Mouse (Mus musculus) hindbrain, embryonic 14.5 days (tissue): ENCODE measurements around the gene Skap1. TPM values are rescaled to one million over a fixed set of nuclear protein-coding genes. Genes with fewer than 3 reads are reported as not detected.
"Not testable (repeated sequence)": the region's sequence is repeated elsewhere in the genome, so short reads cannot be mapped to it uniquely, and the experiment has no call there.

ENCODE experiments used
- ATAC-seq: fragments of 200-750 bp; cut with Nextera tagmentation; 2 replicates; pipeline ENCODE4 v1.8.0; 2017; ENCODE audit warnings: moderate number of reproducible peaks, mild to moderate bottlenecking, moderate TSS enrichment, moderate library complexity; ENCODE audit not compliant: low FRiP score
- DNase-seq: peaks from one replicate; pipeline ENCODE4 v3.0.0-alpha.2; 2015; ENCODE audit warnings: low spot score
- H3K27ac ChIP-seq: fragments of 300-500 bp; sonication (generic); 2 replicates; pipeline ENCODE4 v1.5.1; 2014; ENCODE audit warnings: mild to moderate bottlenecking, moderate library complexity
- H3K27me3 ChIP-seq: fragments of 300-500 bp; sonication (generic); 2 replicates; pipeline ENCODE4 v1.6.1; 2014; ENCODE audit warnings: mild to moderate bottlenecking, low read length, mixed read lengths; ENCODE audit not compliant: control insufficient read depth, insufficient read depth
- H3K36me3 ChIP-seq: fragments of 300-500 bp; sonication (generic); replicated peaks from 2 replicates; pipeline ENCODE4 v1.6.1; 2014; ENCODE audit not compliant: control insufficient read depth, insufficient read depth
- H3K4me1 ChIP-seq: fragments of 300-500 bp; sonication (generic); replicated peaks from 2 replicates; pipeline ENCODE4 v1.6.1; 2014; ENCODE audit warnings: antibody characterized with exemption, low read length, mixed read lengths; ENCODE audit not compliant: control insufficient read depth, insufficient read depth
- H3K4me2 ChIP-seq: fragments of 300-500 bp; sonication (generic); replicated peaks from 2 replicates; pipeline ENCODE4 v1.6.1; 2014; ENCODE audit warnings: mild to moderate bottlenecking, moderate library complexity
- H3K4me3 ChIP-seq: fragments of 300-500 bp; sonication (generic); replicated peaks from 2 replicates; pipeline ENCODE4 v1.5.1; 2014; ENCODE audit warnings: mild to moderate bottlenecking, low read length
- H3K9ac ChIP-seq: fragments of 300-500 bp; sonication (generic); 2 replicates; pipeline ENCODE4 v1.6.1; 2014
- H3K9me3 ChIP-seq: fragments of 300-500 bp; sonication (generic); 2 replicates; pipeline ENCODE4 v1.6.1; 2016; ENCODE audit warnings: low read length; ENCODE audit not compliant: control insufficient read depth
- WGBS: fragments of 180-500 bp; shearing (Covaris S2); extraction: QIAGEN DNeasy Blood & Tissue Kit; methylation state at CpG from one replicate; pipeline ENCODE4 v1.1.7; 2014; 5-methylcytosine and 5-hydroxymethylcytosine counted together
- polyA plus RNA-seq: library from polyadenylated mRNA; unstranded; fragments of >200 nt; fragmentation: Nextera tagmentation; extraction: Ambion mirVana; gene quantifications from 2 replicates; pipeline ENCODE4 v1.2.1, GENCODE M21; 2014

Gene Skap1
- polyA plus RNA-seq, 1 experiment from 2014 or later, result 10.3 TPM

- Histone ChIP-seq H3K4me2 (peak overlapping the region; percentile 88), H3K27ac (peak overlapping the region; percentile 87), H3K36me3 (peaks cover 36% of the 10 kb centered on the region), H3K9ac (peak overlapping the region; percentile 40; the same call in 1 of the 2 replicates), H3K4me3 (peak overlapping the region; percentile 67; the same call in 1 of the 2 replicates), H3K27me3 (no peaks in the 10 kb centered on the region), H3K9me3 (no peaks in the 10 kb centered on the region), H3K4me1 (peaks cover 24% of the 10 kb centered on the region)
- DNase-seq (no peak), ATAC-seq (no peak)
- WGBS, result 74% methylated on average over 8 of the region's 8 CpGs
Measured at GRCm38 (mm10) chr11:96775063-96775462, 310.7 kb downstream of the Skap1 start.

GRCm38 (mm10) chr11:96775665-96776064 lies 311.3 kb downstream of the Skap1 start:
- Histone ChIP-seq H3K4me1 (peaks cover 24% of the 10 kb centered on the region), H3K4me2 (peak overlapping the region; percentile 88), H3K4me3 (peak overlapping the region; percentile 67), H3K9ac (0 out of 2 replicates have a peak overlapping the region, but pooled peaks have one; percentile 40), H3K36me3 (peaks cover 30% of the 10 kb centered on the region), H3K27me3 (no peaks in the 10 kb centered on the region), H3K27ac (peak overlapping the region; percentile 87), H3K9me3 (no peaks in the 10 kb centered on the region)
- 62% methylated on average over 7 of the region's 7 CpGs for WGBS
- no peak for DNase-seq
- ATAC-seq, result no peak

- H3K9ac ChIP-seq, result peak overlapping the region; percentile 85
- peak overlapping the region; percentile 87 for H3K27ac ChIP-seq
- peak overlapping the region; percentile 88 for H3K4me2 ChIP-seq
- ATAC-seq (no peak), DNase-seq (no peak)
- H3K36me3 ChIP-seq, result peaks cover 26% of the 10 kb centered on the region
- 39% methylated on average over 3 of the region's 3 CpGs for WGBS
- peaks cover 24% of the 10 kb centered on the region for H3K4me1 ChIP-seq
- peak overlapping the region; percentile 67 for H3K4me3 ChIP-seq
- H3K27me3 ChIP-seq, result no peaks in the 10 kb centered on the region
- no peaks in the 10 kb centered on the region for H3K9me3 ChIP-seq
Measured at GRCm38 (mm10) chr11:96776068-96776467, 311.7 kb downstream of the Skap1 start.

- Histone ChIP-seq H3K4me3 (peak within 1 kb of the TSS; percentile 67), H3K4me2 (peak within 1 kb of the TSS; percentile 88), H3K27me3 (no peaks in the 10 kb centered on the region), H3K9me3 (no peaks in the 10 kb centered on the region), H3K4me1 (peaks cover 24% of the 10 kb centered on the region), H3K9ac (peak within 1 kb of the TSS; percentile 85), H3K36me3 (peaks cover 14% of the 10 kb centered on the region), H3K27ac (peak within 1 kb of the TSS; percentile 87)
- ATAC-seq (peak; percentile 99), DNase-seq (peak; percentile 97)
- WGBS, result 1% methylated on average over 59 of the region's 59 CpGs
Measured at GRCm38 (mm10) chr11:96776968-96777962, 312.9 kb downstream of the Skap1 start, which contains the start of gene Snx11. Gene Snx11, minus strand, starts transcription at chr11:96777559.

- ATAC-seq, H3K27me3 ChIP-seq, H3K36me3 ChIP-seq, H3K9me3 ChIP-seq, DNase-seq: not testable (repeated sequence)
- Histone ChIP-seq H3K9ac (peak overlapping the region; percentile 85; the same call in 1 of the 2 replicates), H3K4me3 (peak overlapping the region; percentile 67), H3K27ac (peak overlapping the region; percentile 87), H3K4me2 (peak overlapping the region; percentile 88), H3K4me1 (peaks cover 24% of the 10 kb centered on the region)
- WGBS, result 70% methylated on average over 10 of the region's 10 CpGs
Measured at GRCm38 (mm10) chr11:96778061-96778627, 313.8 kb downstream of the Skap1 start.

GRCm38 (mm10) chr11:96780306-96780705 lies 315.9 kb downstream of the Skap1 start:
- Histone ChIP-seq H3K4me2 (no peak overlapping the region), H3K4me1 (peaks cover 14% of the 10 kb centered on the region), H3K27me3 (no peaks in the 10 kb centered on the region), H3K36me3 (no peaks in the 10 kb centered on the region), H3K9ac (no peak overlapping the region), H3K27ac (no peak overlapping the region), H3K9me3 (no peaks in the 10 kb centered on the region), H3K4me3 (no peak overlapping the region)
- 77% methylated on average over 5 of the region's 5 CpGs for WGBS
- ATAC-seq (no peak), DNase-seq (no peak)

- 74% methylated on average over 2 of the region's 2 CpGs for WGBS
Measured at GRCm38 (mm10) chr11:96781425-96781824, 317.0 kb downstream of the Skap1 start.

GRCm38 (mm10) chr11:96784847-96785246 lies 320.5 kb downstream of the Skap1 start:
- peak; percentile 71 for DNase-seq

More at GRCm38 (mm10) chr11:96781425-96781824, 317.0 kb downstream of the Skap1 start:
- no peak for ATAC-seq
- no peak overlapping the region for H3K4me2 ChIP-seq
- no peak overlapping the region for H3K27ac ChIP-seq
- H3K4me1 ChIP-seq, result peaks cover 5% of the 10 kb centered on the region
- no peak overlapping the region for H3K4me3 ChIP-seq
- no peak overlapping the region for H3K9ac ChIP-seq
- H3K36me3 ChIP-seq, result no peaks in the 10 kb centered on the region
- DNase-seq, result no peak
- no peaks in the 10 kb centered on the region for H3K9me3 ChIP-seq
- no peaks in the 10 kb centered on the region for H3K27me3 ChIP-seq

More at GRCm38 (mm10) chr11:96784847-96785246, 320.5 kb downstream of the Skap1 start:
- H3K9me3 ChIP-seq, H3K27ac ChIP-seq, ATAC-seq, H3K36me3 ChIP-seq, H3K9ac ChIP-seq, H3K4me1 ChIP-seq, H3K4me2 ChIP-seq, H3K27me3 ChIP-seq, H3K4me3 ChIP-seq: not testable (repeated sequence)
- 12% methylated on average over 7 of the region's 7 CpGs for WGBS
